Mouse (Mus musculus) heart, adult 2 months (tissue): Measurements from ENCODE around the gene Maml1. TPM values are rescaled to one million over a fixed set of nuclear protein-coding genes. Genes with fewer than 3 reads are reported as not detected.
"Not testable (repeated sequence)": the region's sequence is repeated elsewhere in the genome, so short reads cannot be mapped to it uniquely, and the experiment has no call there.

Experiments used
- DNase-seq, 2 experiments: peaks; one replicate each; pipeline ENCODE4 v3.0.0; 2021
- H3K27ac ChIP-seq: fragments of 200-600 bp; 2 replicates; pipeline ENCODE4 v1.8.1; 2022
- H3K27me3 ChIP-seq: fragments of 200-500 bp; 2 replicates; pipeline ENCODE4 v1.6.1; 2012; ENCODE audit warnings: mild to moderate bottlenecking, low read length, inconsistent platforms, mixed read lengths; ENCODE audit not compliant: control insufficient read depth, insufficient read depth
- H3K36me3 ChIP-seq: fragments of 200-500 bp; 2 replicates; pipeline ENCODE4 v1.6.1; 2012; ENCODE audit warnings: low read length, inconsistent platforms; ENCODE audit not compliant: control insufficient read depth, insufficient read depth
- H3K4me1 ChIP-seq: fragments of 200-500 bp; 2 replicates; pipeline ENCODE4 v1.6.1; 2011; ENCODE audit warnings: low read length; ENCODE audit not compliant: control insufficient read depth, insufficient read depth
- H3K4me3 ChIP-seq: fragments of 200-600 bp; 2 replicates; pipeline ENCODE4 v1.8.1; 2022
- H3K79me2 ChIP-seq: fragments of 200-500 bp; replicated peaks from 2 replicates; pipeline ENCODE4 v1.6.1; 2012; ENCODE audit warnings: mild to moderate bottlenecking, inconsistent platforms, low read length, moderate library complexity, mixed read lengths; ENCODE audit not compliant: control insufficient read depth, insufficient read depth
- H3K9ac ChIP-seq: fragments of 200-500 bp; 2 replicates; pipeline ENCODE4 v1.6.1; 2012; ENCODE audit warnings: low read depth, mild to moderate bottlenecking, control low read depth, inconsistent platforms, low read length, mixed read lengths
- CTCF ChIP-seq: fragments of 200-600 bp; IDR thresholded peaks from 2 replicates; pipeline ENCODE4 v1.8.1; 2022; ENCODE audit warnings: antibody characterized with exemption, mild to moderate bottlenecking, moderate library complexity
- EP300 ChIP-seq: fragments of 200-500 bp; IDR thresholded peaks from 2 replicates; pipeline ENCODE4 v1.6.1; 2011; ENCODE audit warnings: low read depth, low read length, control low read depth; ENCODE audit not compliant: insufficient read depth
- POLR2A ChIP-seq: fragments of 200-500 bp; IDR thresholded peaks from 2 replicates; pipeline ENCODE4 v1.6.1; 2011; ENCODE audit warnings: mild to moderate bottlenecking, low read depth, low read length, control low read depth; ENCODE audit not compliant: insufficient read depth
- WGBS: fragments of 180-500 bp; shearing (Covaris S2); methylation state at CpG from one replicate; pipeline ENCODE4 v1.1.7; 2018; 5-methylcytosine and 5-hydroxymethylcytosine counted together
- intact Hi-C: fragments of 180-260 bp; cut with DNase I; formaldehyde crosslinking; loops from one replicate; pipeline ENCODE4 v1.15.1; 2025
- polyA plus RNA-seq: library from polyadenylated mRNA; depleted of rRNA; stranded (reverse); fragments of >200 nt; gene quantifications from 2 replicates; pipeline ENCODE4 v1.2.3, GENCODE M21; 2012
- total RNA-seq, 2 experiments: library from RNA; stranded (reverse); gene quantifications; 2 replicates each; pipeline ENCODE4 v1.2.3; 2021

Gene Maml1
- total and polyA plus RNA-seq, 3 experiments, result 6.6 to 10.7 (median 9.7) TPM

- intact Hi-C loops, result no loop called here
- peaks cover 12% of the 10 kb centered on the region for H3K79me2 ChIP-seq
- H3K9ac ChIP-seq, result no peak overlapping the region
- peaks cover 18% of the 10 kb centered on the region for H3K36me3 ChIP-seq
- no peak overlapping the region for H3K4me3 ChIP-seq
- DNase-seq, result no peak
- H3K4me1 ChIP-seq, result peaks cover 8% of the 10 kb centered on the region
- H3K27ac ChIP-seq, result no peak overlapping the region
- no peaks in the 10 kb centered on the region for H3K27me3 ChIP-seq
- WGBS, result 82% methylated on average over 6 of the region's 6 CpGs
- TF ChIP-seq POLR2A, result no peak
- TF ChIP-seq CTCF, result no peak
- no peak for TF ChIP-seq EP300
Observed at GRCm38 (mm10) chr11:50321239-50321638, 29.1 kb upstream of the Maml1 start.

GRCm38 (mm10) chr11:50319343-50319742, 27.2 kb upstream of the Maml1 start:
- TF ChIP-seq CTCF, result peak; percentile 36; the same call in 1 of the 2 replicates
- intact Hi-C loops, DNase-seq, H3K27ac ChIP-seq, H3K79me2 ChIP-seq, H3K4me3 ChIP-seq, H3K27me3 ChIP-seq, H3K4me1 ChIP-seq, H3K9ac ChIP-seq: not testable (repeated sequence)
- 71% methylated on average over 4 of the region's 4 CpGs for WGBS
- H3K36me3 ChIP-seq, result peaks cover 23% of the 10 kb centered on the region

- H3K79me2 ChIP-seq, result peaks cover 7% of the 10 kb centered on the region
- no peaks in the 10 kb centered on the region for H3K27me3 ChIP-seq
- no peaks in the 10 kb centered on the region for H3K4me1 ChIP-seq
- no peak for TF ChIP-seq CTCF
- no peak for TF ChIP-seq POLR2A
- TF ChIP-seq EP300, result no peak
- intact Hi-C loops, result no loop called here
- no peak overlapping the region for H3K4me3 ChIP-seq
- WGBS, result 75% methylated on average over 2 of the region's 2 CpGs
- peaks cover 20% of the 10 kb centered on the region for H3K36me3 ChIP-seq
- no peak overlapping the region for H3K9ac ChIP-seq
- no peak for DNase-seq
- H3K27ac ChIP-seq, result no peak overlapping the region
Observed at GRCm38 (mm10) chr11:50312803-50313202, 20.7 kb upstream of the Maml1 start.

GRCm38 (mm10) chr11:50303406-50303805, 11.3 kb upstream of the Maml1 start:
- Histone ChIP-seq H3K36me3 (peaks cover 8% of the 10 kb centered on the region), H3K4me3 (no peak overlapping the region), H3K27ac (no peak overlapping the region), H3K79me2 (no peaks in the 10 kb centered on the region), H3K27me3 (no peaks in the 10 kb centered on the region), H3K4me1 (no peaks in the 10 kb centered on the region), H3K9ac (no peak overlapping the region)
- intact Hi-C loops, result no loop called here
- no peak for DNase-seq
- TF ChIP-seq EP300, result no peak
- no peak for TF ChIP-seq POLR2A
- TF ChIP-seq CTCF, result no peak
- 87% methylated on average over 2 of the region's 2 CpGs for WGBS

- peaks cover 10% of the 10 kb centered on the region for H3K79me2 ChIP-seq
- peak overlapping the region; percentile 98 for H3K27ac ChIP-seq
- H3K36me3 ChIP-seq, result peaks cover 13% of the 10 kb centered on the region
- peak; percentile 74 to 76 for DNase-seq
- H3K4me1 ChIP-seq, result peaks cover 16% of the 10 kb centered on the region
- TF ChIP-seq POLR2A (0 out of 2 replicates have a peak, but pooled peaks have one; percentile 5), CTCF (no peak), EP300 (no peak)
- peak overlapping the region; percentile 90 for H3K4me3 ChIP-seq
- H3K9ac ChIP-seq, result peak overlapping the region; percentile 97
- intact Hi-C loops, result loop anchor here (2.0 kb wide), 3 partner anchors 33 to 87 kb away; partner anchors contain the start of gene Canx
- WGBS, result under 1% methylated on average over 84 of the region's 85 CpGs
- no peaks in the 10 kb centered on the region for H3K27me3 ChIP-seq
Observed at GRCm38 (mm10) chr11:50291321-50292165, 568 bp downstream of the Maml1 start.

DNA sequence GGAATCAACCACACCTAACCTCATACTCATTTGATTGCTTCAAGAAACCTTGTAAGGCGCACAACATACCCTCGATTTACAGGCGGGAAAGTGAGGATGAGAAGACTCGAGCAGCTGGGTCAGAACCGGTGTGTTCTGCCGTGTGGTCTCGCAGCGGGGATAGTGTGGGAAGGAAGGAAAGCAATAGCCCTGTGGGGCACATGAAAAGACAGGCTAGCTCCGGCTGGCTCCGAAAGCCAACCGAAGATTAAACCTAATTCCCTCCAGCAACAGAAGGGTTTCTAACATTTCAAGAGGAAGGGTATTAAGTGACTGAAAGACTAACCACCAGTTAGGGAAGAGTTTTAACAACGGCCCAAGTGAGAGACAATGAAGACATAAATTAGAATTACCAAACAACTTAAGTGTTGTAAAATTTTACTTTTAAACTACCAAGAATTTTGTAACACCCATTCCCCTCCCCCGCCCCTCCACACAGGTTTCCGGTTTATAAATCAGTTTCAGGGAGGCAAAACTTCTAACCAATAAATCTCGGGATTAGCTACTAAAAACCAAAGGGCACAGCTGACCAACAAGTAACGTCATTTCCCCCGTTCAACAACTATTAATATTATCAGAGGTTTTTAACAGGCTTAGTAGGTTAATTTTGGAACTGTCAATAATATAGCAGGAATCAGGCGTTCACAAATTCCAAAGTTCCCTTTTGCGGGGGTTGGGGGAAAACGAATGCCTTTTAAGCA, 1.5 kb downstream of the Maml1 start:
- Histone ChIP-seq H3K27ac (peak overlapping the region; percentile 98), H3K4me1 (peaks cover 17% of the 10 kb centered on the region), H3K27me3 (no peaks in the 10 kb centered on the region), H3K9ac (peak overlapping the region; percentile 97), H3K79me2 (peaks cover 12% of the 10 kb centered on the region), H3K4me3 (peak overlapping the region; percentile 90), H3K36me3 (peaks cover 16% of the 10 kb centered on the region)
- TF ChIP-seq POLR2A, result no peak
- no peak for TF ChIP-seq CTCF
- TF ChIP-seq EP300, result no peak
- DNase-seq, result no peak
- WGBS, result 3% methylated on average over 20 of the region's 20 CpGs
- intact Hi-C loops, result loop anchor here (2.0 kb wide), 1 partner anchor 54 kb away; no protein-coding TSS in a partner anchor
